Mouse (Mus musculus): Measurements from ENCODE around the gene Tgfbr2. TPM values are rescaled to one million over a fixed set of nuclear protein-coding genes. Genes with fewer than 3 reads are reported as not detected.

Gene Tgfbr2
- polyA plus RNA-seq, 3 experiments from 2014 or later: 24.7 to 31.6 (median 26.3) TPM

- no peak for ATAC-seq
Observed at GRCm38 (mm10) chr9:116193535-116193881, 18.3 kb upstream of the Tgfbr2 start.

DNA sequence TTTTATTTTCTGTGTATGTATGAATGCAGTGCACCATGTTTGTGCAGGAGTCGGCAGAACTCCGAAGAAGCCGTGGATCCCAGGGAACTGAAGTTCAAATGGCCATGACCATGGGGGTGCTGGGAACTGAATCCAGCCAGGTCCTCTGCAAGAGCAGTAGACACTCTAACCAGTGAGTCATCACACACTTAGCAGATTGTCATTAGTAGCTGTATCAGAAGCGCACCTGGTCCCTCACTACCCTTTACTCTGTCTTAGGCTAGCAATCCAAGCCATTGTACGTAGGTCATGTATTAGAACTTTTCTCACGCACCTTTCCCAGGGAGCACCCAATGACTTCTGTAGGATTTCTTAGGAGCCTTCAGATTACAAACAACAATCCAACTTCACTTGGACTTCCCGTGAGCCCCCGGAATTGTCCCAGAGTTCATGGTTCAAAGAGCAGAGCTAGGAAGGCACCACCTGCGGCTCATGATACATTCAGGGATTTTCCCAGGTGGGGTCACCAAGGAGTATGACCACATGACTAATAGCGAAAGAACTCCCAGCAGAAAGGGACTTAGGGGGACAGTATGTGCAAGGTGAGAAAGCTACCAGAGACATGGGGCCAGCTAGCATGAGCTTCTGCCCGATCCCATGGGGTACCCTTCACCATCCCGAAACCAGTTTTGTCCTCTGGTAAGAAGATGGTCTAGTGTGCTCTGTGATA is 17.8 kb upstream of the Tgfbr2 start:
- no peak for ATAC-seq

- no peak for ATAC-seq
Observed at GRCm38 (mm10) chr9:116192253-116192652, 17.1 kb upstream of the Tgfbr2 start.

GRCm38 (mm10) chr9:116189831-116190230 is 14.7 kb upstream of the Tgfbr2 start:
- ATAC-seq: peak; percentile 36

DNA sequence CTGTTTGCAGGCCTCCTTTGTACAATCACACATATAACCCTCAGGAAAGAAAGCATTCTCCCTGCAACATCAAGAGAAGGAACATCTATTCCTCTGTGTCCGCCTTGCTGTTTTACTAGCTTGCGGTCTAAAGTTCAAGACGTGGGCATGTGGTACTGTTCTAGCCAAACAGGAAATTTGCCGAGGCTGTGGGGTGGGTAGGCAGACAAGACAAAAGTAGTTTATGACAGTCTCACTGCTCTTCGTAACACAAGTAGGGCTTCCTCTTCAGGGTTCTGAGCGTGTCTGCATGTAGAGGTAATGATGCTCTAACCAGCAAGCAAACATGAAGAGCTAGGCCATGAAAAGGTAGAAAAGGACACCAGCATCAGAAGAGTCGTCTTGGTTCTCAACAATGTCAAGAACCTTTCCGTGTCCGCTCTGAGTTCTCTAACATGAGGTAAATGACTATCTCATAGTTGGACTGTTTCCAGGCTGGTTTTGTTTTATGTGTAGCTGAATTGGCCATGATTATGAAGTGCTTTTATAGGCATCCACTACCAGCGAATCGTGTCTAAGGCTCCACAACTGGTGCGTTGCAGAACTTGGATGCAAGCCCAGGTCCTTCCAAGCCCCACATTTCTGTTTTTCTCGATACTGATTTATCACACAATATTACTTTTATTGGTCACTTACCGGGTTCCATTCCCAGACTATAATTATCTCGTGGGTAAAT is 13.9 kb upstream of the Tgfbr2 start:
- peak; percentile 85 for ATAC-seq

DNA sequence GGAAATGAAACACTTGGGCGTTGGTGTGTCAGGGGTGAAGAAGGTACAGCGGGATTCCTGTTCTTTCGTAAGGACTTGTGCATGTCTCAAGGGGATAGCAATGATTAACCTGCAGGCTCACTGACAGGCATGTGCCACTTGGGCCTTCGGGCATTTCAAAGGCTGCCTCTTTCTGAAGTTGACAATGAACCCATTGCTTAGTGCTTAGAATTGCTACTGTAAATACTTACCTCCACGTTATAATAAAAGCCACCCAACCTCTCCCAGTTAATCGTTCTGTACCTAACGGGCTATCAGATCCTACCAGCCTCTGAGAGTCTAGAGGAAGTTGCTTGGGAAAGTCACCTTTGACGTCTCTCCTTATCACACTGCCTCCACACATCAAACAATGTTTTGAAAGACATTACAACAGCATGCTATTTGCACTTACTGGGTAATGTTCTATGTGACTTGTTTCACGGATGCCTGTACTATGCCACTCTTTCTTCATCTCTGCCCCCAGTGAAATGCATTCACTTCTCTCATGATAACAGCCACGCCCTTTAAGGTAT is 12.1 kb upstream of the Tgfbr2 start:
- ATAC-seq: no peak

- no peak for ATAC-seq
Observed at GRCm38 (mm10) chr9:116184903-116185302, 9.7 kb upstream of the Tgfbr2 start.

GRCm38 (mm10) chr9:116183035-116183434 is 7.9 kb upstream of the Tgfbr2 start:
- no peak for ATAC-seq

- ATAC-seq: peak; percentile 80
Observed at GRCm38 (mm10) chr9:116181608-116182007, 6.4 kb upstream of the Tgfbr2 start.

DNA sequence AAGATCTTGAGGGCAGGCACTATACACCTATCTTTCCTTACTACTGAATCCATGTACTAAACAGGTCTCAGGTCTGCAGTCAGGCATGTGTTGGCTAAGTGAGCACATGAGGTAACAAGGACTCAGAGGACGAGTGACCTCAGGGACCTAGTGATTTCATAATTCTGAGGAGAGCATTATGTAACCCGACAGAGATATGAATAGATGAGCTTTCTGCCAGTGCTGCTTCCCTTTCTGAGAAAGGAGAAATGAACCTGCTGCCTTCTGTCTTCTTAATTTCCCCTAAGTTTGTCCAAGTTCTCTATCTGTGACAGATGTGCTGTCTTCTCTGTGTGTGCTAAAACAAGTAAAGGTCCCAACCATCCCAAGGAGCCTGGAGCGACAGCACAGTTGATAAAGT is 3.0 kb upstream of the Tgfbr2 start:
- ATAC-seq: no peak

GRCm38 (mm10) chr9:116177108-116177507 is 1.9 kb upstream of the Tgfbr2 start:
- no peak for ATAC-seq

- peak; percentile 82 for ATAC-seq
Observed at GRCm38 (mm10) chr9:116175488-116176115, 442 bp upstream of the Tgfbr2 start.

- ATAC-seq: no peak
Observed at GRCm38 (mm10) chr9:116173473-116174170, 1.5 kb downstream of the Tgfbr2 start.

GRCm38 (mm10) chr9:116173059-116173458 is 2.1 kb downstream of the Tgfbr2 start:
- ATAC-seq: no peak

GRCm38 (mm10) chr9:116169067-116169466 is 6.1 kb downstream of the Tgfbr2 start:
- peak; percentile 34 for ATAC-seq

DNA sequence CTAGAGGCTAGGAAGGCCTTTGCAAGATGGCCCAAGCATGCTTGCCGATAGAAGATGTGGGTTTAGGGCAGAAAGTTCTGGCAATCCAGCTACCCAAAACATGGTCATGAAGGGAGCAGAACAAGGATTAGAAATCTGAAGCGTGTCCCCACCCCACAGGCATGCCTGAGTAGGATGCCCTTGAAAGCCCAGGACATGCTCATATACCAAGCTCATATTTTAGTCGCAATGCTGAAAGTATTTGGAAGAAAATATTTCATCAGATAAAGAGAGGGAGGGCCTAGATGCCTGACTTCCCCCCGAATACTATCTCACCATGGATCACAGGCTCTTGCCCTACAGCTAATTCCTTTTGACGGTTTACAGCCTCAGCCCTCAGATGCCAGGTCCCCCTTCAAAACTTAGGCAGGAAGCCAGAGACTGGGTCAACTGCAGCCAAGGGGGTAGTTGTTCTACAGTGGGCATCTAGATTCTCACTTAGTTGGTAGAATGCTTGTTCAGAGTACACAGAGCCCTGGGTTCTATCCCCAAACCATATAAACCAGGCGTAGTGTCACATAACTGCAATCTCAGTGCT is 7.8 kb downstream of the Tgfbr2 start:
- ATAC-seq: no peak

DNA sequence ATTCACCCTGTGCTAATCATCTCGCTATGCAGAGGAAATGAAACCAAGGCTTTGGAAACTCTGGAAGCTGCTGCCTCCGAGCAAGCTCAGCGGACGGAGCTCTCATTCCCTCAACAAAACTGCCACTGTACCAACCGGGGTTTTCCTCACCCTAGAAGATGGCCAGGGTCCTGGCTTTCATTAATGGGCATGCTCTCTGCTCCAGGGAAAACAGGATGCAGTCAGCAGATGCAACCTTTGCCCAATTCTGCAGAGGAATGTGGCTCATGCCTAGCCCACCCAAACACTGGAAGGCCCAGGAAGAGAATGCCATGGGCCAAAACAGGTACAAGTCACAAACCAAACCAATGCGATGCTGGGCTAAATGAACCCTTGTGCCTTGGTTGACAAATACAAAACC is 8.8 kb downstream of the Tgfbr2 start:
- no peak for ATAC-seq

- peak; percentile 46 for ATAC-seq
Observed at GRCm38 (mm10) chr9:116163883-116164282, 11.3 kb downstream of the Tgfbr2 start.

DNA sequence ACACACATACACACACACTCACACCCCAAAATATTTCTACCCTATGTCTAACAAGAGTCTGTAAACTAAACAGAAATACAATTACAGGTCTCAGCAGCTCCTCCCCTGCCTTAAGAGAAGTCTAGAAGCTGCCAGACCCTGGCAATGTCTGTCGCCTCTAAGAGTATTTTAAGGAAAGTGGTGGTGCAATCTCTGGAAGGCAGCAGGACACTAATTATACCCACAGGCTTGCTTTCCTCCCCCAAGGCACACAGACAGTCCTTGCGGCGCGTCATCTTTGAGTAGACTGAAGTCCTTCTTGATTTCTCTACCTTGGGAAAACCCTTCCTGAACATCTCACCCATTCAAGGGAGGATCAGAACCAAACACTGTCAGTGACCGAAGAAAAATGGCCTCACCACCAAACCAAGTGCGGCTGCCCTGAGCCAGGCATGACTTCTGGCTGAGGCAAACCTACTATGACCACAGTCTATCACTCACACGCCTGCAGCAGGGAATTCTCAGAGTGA is 12.2 kb downstream of the Tgfbr2 start:
- no peak for ATAC-seq

DNA sequence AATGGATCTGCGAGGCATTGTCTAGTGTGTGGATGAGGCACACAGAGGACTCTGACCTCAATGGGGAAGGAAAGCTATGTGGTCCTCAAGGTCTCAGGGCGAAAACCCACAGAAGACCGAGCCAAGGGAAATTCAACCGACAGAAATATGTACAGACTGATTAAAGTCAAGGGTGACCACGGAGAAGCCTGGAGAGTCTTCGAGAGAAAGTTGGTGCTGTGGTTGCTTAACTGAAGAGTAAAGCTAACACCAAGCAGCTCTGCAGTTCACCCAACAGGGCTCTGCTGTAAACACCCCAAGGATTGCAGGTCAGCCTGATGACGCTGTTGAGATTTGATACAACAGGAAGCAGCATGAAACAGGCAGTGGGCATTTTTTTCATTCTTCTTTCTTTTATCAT is 14.3 kb downstream of the Tgfbr2 start:
- ATAC-seq: no peak

GRCm38 (mm10) chr9:116160067-116160466 is 15.1 kb downstream of the Tgfbr2 start:
- peak; percentile 45 for ATAC-seq

DNA sequence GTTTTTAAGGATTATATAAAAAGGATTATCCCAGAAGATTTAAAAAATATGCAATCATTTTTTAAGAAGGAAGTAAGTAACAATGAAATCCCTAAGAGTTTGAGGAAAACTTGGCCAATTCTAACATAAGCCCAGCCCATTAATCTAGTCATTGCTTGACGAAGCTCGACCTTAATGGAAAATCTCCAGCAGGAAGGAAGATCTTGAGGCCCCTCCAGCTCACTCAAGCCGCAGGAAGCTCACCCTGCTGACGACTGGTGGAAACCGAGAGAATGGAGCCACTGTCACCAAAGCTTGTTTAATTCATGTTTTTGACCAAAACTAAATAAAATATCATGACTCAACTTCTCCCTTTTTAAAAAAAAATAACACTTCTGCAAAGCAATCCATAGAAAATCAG is 18.7 kb downstream of the Tgfbr2 start:
- ATAC-seq: no peak

Measured in inflammation-experienced regulatory T-cells, adult 6 months (primary cell).